Mouse (Mus musculus) CD4-positive, CD25-positive, alpha-beta regulatory T cell, adult 2 months (primary cell): Measurements from ENCODE around the gene Ehd3.

ENCODE experiments used
- DNase-seq: peaks from one replicate; pipeline ENCODE4 v3.0.0-alpha.2; 2012; ENCODE audit warnings: low read depth, low spot score

The Ehd3 gene

GRCm38 (mm10) chr17:73803521-73804184 lies at the start of gene Ehd3:
Gene Ehd3, plus strand, starts transcription at chr17:73804134.
- DNase-seq: peak; percentile 54

DNA sequence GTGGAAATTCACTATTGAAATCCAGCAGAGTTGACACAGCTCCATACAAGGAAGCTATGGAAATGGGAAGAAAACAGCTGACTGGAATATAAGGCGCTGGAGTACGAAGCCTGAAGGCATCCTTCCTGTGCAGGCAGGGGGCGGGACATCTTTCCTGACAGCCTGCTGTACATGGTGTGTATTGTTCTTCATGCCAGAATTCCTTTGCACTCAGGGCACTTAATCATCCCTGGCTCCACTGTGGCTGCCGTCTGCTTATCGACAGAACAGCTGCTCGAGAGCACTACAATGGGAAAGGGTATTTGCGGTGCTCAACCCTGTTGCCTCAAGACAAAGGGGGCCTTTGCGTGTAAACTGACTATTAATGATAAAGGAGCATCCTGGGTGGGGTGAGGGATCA lies 33.0 kb upstream of the Ehd3 start:
- no peak for DNase-seq

GRCm38 (mm10) chr17:73786642-73787311 lies 17.2 kb upstream of the Ehd3 start:
- peak; percentile 12 for DNase-seq

GRCm38 (mm10) chr17:73790284-73791020 lies 13.5 kb upstream of the Ehd3 start:
- DNase-seq: no peak

GRCm38 (mm10) chr17:73796789-73797188 lies 7.1 kb upstream of the Ehd3 start:
- DNase-seq: no peak

- DNase-seq: no peak
Observed at GRCm38 (mm10) chr17:73797706-73798105, 6.2 kb upstream of the Ehd3 start.

DNA sequence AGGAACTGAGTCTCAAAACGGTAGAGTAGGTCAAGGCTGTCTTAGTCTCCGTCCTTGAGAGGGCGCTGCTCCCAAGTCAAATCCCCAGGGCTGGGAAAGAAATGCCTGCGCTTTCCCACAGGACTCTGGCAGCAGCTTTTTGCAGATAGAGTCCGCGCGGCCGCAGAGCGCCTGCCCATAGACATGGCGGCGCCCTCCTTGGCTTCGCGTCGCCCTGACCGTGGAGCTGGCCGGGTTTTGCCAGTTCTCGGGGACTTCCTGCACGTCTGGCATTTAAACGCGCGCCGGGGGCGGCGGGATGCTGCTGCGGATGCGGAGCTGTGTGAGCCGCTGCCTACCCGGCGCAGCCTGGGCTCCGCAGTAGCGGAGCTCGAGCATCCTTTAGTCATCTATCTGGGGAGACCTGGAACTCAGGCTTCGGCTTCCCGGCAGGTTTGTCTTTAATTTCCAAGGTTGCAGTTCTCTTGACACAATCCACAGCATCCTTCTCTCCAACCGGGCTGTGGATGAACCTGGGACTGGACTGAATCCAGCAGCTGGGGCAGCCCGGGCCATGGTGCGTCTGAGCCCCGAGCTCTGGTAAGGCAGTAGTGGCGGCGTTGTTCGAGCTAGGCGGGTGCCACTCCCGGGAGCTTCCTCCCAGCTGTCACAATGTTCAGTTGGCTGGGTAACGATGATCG lies 798 bp downstream of the Ehd3 start:
- peak; percentile 91 for DNase-seq

GRCm38 (mm10) chr17:73806331-73806730 lies 2.4 kb downstream of the Ehd3 start:
- no peak for DNase-seq

- no peak for DNase-seq
Observed at GRCm38 (mm10) chr17:73807211-73807610, 3.3 kb downstream of the Ehd3 start.

- DNase-seq: no peak
Observed at GRCm38 (mm10) chr17:73808431-73808830, 4.5 kb downstream of the Ehd3 start.

DNA sequence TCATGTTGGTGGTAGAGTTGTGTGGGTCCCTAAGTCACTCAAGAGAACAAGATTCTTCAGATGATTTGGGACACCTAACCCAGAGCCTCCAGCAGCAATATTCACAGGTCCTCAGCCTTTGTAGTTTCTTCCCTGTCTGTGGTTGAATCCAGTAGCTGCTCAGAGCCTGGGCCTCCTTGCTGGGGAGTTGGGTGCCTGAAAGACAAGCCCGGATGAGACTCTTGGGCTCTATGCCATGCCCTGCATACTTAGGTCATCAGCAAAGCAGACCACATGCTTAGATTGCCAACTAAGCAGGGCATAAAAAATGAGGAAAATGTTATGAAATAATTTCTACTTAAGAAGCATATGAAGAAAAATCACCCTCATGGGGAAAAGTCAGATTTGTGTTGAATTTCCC lies 6.9 kb downstream of the Ehd3 start:
- DNase-seq: no peak

GRCm38 (mm10) chr17:73811566-73811965 lies 7.6 kb downstream of the Ehd3 start:
- DNase-seq: no peak

GRCm38 (mm10) chr17:73813031-73813660 lies 9.2 kb downstream of the Ehd3 start:
- DNase-seq: peak; percentile 48

GRCm38 (mm10) chr17:73814500-73815190 lies 10.7 kb downstream of the Ehd3 start:
- peak; percentile 82 for DNase-seq

DNA sequence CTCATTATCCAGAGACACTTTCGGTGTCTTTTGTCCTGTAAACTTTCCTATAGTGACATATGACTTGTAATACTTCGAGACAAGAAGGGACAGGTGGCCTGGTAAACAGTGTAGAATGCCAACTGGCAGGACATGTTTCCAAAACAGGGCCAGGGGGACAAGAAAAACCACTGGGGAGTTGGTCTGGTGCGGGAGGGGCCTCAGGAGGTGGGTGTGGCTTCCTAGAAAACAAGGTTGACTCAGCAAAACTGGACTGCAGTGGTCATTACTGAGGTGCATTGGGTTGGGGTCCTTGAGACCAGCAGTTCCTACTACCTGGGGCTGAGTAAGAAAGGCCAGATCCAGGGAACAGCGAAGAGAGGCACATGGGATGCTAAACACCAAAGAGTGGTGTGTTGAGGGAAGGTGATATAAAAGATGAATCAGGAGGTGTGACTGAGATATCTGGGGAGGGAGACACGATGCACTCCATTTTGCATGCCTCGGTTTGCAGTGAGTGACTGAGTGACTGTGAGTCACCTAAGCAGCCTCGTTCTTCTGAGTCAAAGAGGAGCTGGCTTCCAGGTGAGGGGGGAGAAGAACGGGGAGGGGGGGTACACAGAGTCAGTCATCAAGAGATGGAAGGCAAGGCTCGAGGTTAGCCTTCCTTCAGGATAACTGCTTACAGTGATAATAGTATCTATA lies 13.9 kb downstream of the Ehd3 start:
- DNase-seq: no peak

DNA sequence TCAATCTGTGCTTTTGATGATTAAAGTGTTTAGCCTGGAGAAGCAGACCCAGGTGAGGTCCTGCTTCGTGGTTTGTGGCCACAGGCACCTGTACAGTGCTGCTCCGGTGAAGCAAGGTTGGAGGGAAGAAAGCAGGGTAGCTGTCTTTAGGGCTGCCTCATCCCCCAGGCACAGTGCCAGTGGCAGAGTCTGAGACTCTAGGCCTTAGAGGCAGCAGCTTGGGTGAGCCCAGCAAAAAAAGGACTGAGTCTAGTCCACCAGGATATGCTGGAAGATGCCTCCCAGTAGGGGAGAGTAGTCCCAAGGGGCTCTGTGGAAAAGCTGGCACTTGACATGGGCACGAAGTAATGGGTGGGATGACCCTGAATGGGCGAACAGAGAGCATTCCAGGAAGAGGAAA lies 15.0 kb downstream of the Ehd3 start:
- DNase-seq: no peak

DNA sequence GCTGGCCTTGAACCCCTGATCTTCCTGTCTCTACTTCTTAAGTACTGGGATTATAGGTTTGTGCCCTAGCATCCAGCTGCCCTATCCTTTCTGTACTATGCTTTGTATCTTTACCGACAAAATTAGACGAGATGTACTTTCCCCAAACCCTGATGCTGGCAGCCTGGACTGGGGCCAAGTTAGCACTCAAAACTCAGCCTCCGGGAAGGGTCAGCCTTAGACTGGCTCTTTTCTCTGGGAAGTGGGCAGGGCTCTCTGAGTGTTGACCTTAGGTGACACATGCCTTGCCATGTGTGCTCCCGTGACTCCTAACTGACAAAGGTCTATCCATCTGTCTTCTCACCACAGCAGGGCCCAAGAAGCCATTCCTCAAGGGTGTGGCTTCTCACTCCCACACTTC lies 16.8 kb downstream of the Ehd3 start:
- no peak for DNase-seq

DNA sequence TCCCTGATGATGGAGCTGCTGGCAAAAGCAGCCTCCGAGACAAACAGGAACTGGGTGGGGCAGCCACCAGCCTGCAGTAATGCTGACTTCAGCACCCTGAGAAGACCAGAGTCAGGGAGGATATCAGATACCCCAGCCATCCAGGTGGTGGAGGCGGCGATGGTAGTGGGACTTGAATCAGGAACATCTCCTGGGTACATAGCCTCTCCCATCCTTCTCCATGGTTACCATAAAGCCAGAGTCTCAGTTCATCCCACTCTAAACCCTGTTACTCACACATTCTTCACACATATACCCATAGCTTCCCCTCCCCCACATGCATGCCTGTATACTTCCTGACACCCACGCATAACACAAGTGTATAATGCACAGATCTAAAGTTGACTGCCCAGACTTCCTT lies 18.3 kb downstream of the Ehd3 start:
- DNase-seq: peak; percentile 69

- DNase-seq: peak; percentile 44
Observed at GRCm38 (mm10) chr17:73823121-73824021, 19.4 kb downstream of the Ehd3 start.

- no peak for DNase-seq
Observed at GRCm38 (mm10) chr17:73824022-73824340, 20.0 kb downstream of the Ehd3 start.
